Mouse (Mus musculus) liver, embryonic 12.5 days (tissue): ENCODE measurements around the gene Sim1. TPM values are rescaled to one million over a fixed set of nuclear protein-coding genes. Genes with fewer than 3 reads are reported as not detected.

Experiments used
- ATAC-seq: fragments of 200-750 bp; cut with Nextera tagmentation; 2 replicates; pipeline ENCODE4 v1.8.0; 2017; ENCODE audit warnings: moderate number of reproducible peaks, mild to moderate bottlenecking, moderate library complexity
- H3K27ac ChIP-seq: fragments of 300-500 bp; sonication (generic); 2 replicates; pipeline ENCODE4 v1.5.1; 2016; ENCODE audit warnings: mild to moderate bottlenecking
- H3K27me3 ChIP-seq: fragments of 300-500 bp; sonication (generic); replicated peaks from 2 replicates; pipeline ENCODE4 v1.6.1; 2016; ENCODE audit warnings: mild to moderate bottlenecking, moderate library complexity
- H3K36me3 ChIP-seq: fragments of 300-500 bp; sonication (generic); 2 replicates; pipeline ENCODE4 v1.6.1; 2016; ENCODE audit warnings: mild to moderate bottlenecking, moderate library complexity
- H3K4me1 ChIP-seq: fragments of 300-500 bp; sonication (generic); 2 replicates; pipeline ENCODE4 v1.6.1; 2016
- H3K4me2 ChIP-seq: fragments of 300-500 bp; sonication (generic); 2 replicates; pipeline ENCODE4 v1.6.1; 2016; ENCODE audit warnings: mild to moderate bottlenecking, moderate library complexity
- H3K4me3 ChIP-seq: fragments of 300-500 bp; sonication (generic); 2 replicates; pipeline ENCODE4 v1.5.1; 2016; ENCODE audit warnings: mild to moderate bottlenecking, moderate library complexity
- H3K9ac ChIP-seq: fragments of 300-500 bp; sonication (generic); 2 replicates; pipeline ENCODE4 v1.6.1; 2016; ENCODE audit warnings: mild to moderate bottlenecking, moderate library complexity
- H3K9me3 ChIP-seq: fragments of 300-500 bp; sonication (generic); replicated peaks from 2 replicates; pipeline ENCODE4 v1.6.1; 2016; ENCODE audit warnings: mild to moderate bottlenecking, moderate library complexity
- WGBS: fragments of 180-500 bp; shearing (Covaris S2); methylation state at CpG from one replicate; pipeline ENCODE4 v1.1.7; 2016; ENCODE audit not compliant: insufficient replicate concordance; 5-methylcytosine and 5-hydroxymethylcytosine counted together
- polyA plus RNA-seq: library from polyadenylated mRNA; unstranded; fragments of >200 nt; fragmentation: Nextera tagmentation; extraction: Ambion mirVana; gene quantifications from 2 replicates; pipeline ENCODE4 v1.2.1, GENCODE M21; 2016

Sim1 gene
- polyA plus RNA-seq, 1 experiment from 2014 or later, result not detected

GRCm38 (mm10) chr10:50903846-50904763, 9.6 kb downstream of the Sim1 start:
- H3K4me1 ChIP-seq, result no peaks in the 10 kb centered on the region
- no peak overlapping the region for H3K27ac ChIP-seq
- H3K36me3 ChIP-seq, result no peaks in the 10 kb centered on the region
- H3K9me3 ChIP-seq, result no peaks in the 10 kb centered on the region
- ATAC-seq, result no peak
- H3K9ac ChIP-seq, result no peak overlapping the region
- peaks cover 96% of the 10 kb centered on the region for H3K27me3 ChIP-seq
- WGBS, result 4% methylated on average over 26 of the region's 26 CpGs
- H3K4me3 ChIP-seq, result no peak overlapping the region
- H3K4me2 ChIP-seq, result no peak overlapping the region

GRCm38 (mm10) chr10:50904764-50905701, 10.5 kb downstream of the Sim1 start:
- H3K4me1 ChIP-seq, result no peaks in the 10 kb centered on the region
- no peak overlapping the region for H3K27ac ChIP-seq
- H3K27me3 ChIP-seq, result peaks cover 100% of the 10 kb centered on the region
- 10% methylated on average over 26 of the region's 29 CpGs for WGBS
- no peak overlapping the region for H3K9ac ChIP-seq
- no peak overlapping the region for H3K4me2 ChIP-seq
- H3K9me3 ChIP-seq, result no peaks in the 10 kb centered on the region
- ATAC-seq, result no peak
- no peaks in the 10 kb centered on the region for H3K36me3 ChIP-seq
- H3K4me3 ChIP-seq, result no peak overlapping the region

DNA sequence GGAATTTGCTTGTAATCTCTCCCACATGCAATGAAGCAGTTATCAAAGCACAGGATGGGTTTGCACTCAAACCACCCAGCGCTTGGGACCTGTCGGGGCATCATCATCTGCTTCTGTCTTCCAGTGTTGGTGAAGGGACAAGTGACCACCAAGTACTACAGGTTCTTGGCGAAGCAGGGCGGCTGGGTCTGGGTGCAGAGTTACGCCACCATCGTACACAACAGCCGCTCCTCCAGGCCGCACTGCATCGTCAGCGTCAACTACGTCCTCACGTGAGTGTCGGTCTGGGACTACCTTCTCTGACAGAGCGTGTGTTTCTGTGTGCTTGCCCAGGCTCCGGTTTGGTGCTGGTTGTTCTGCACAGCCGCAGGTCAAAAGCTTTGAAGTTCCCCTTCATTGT, 15.8 kb downstream of the Sim1 start:
- Histone ChIP-seq H3K9ac (no peak overlapping the region), H3K36me3 (no peaks in the 10 kb centered on the region), H3K4me1 (no peaks in the 10 kb centered on the region), H3K4me3 (peak overlapping the region; percentile 4; the same call in 1 of the 2 replicates), H3K27ac (no peak overlapping the region), H3K27me3 (peaks cover 73% of the 10 kb centered on the region), H3K9me3 (no peaks in the 10 kb centered on the region), H3K4me2 (peak overlapping the region; percentile 14; the same call in 1 of the 2 replicates)
- ATAC-seq, result no peak
- 5% methylated on average over 16 of the region's 16 CpGs for WGBS

DNA sequence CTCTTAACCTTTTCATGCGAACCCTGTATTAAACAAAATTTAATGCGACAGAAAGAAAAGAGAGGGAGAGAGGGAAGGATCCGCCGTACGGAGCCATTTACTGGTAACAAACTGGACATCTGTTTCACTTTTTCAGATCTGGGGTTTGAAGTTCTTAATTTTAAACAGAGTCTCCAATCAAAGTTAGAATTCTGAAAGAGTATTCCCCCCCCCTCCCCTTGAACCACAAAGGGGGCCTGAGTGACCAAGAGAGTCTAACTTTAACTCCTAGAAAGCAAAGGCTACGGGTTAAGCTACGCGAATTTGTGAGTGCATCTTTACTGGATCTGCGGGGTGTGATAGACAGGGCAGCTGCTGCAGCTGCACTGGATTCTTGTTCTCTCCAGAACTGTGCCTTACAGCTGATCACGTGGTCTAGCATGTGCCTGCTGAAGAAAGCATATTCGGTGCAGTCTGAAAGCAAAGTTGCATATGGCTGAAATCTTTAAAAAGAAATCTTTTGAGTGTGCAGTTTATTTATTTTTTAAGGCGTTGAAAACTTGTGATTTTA, 16.4 kb downstream of the Sim1 start:
- peaks cover 67% of the 10 kb centered on the region for H3K27me3 ChIP-seq
- no peak for ATAC-seq
- no peaks in the 10 kb centered on the region for H3K36me3 ChIP-seq
- H3K27ac ChIP-seq, result no peak overlapping the region
- H3K4me1 ChIP-seq, result no peaks in the 10 kb centered on the region
- H3K4me2 ChIP-seq, result peak overlapping the region; percentile 14; the same call in 1 of the 2 replicates
- 7% methylated on average over 12 of the region's 12 CpGs for WGBS
- no peaks in the 10 kb centered on the region for H3K9me3 ChIP-seq
- H3K9ac ChIP-seq, result no peak overlapping the region
- peak overlapping the region; percentile 4; the same call in 1 of the 2 replicates for H3K4me3 ChIP-seq

- Histone ChIP-seq H3K4me1 (no peaks in the 10 kb centered on the region), H3K4me2 (no peak overlapping the region), H3K27ac (no peak overlapping the region), H3K27me3 (peaks cover 24% of the 10 kb centered on the region), H3K4me3 (no peak overlapping the region), H3K9ac (no peak overlapping the region), H3K9me3 (no peaks in the 10 kb centered on the region), H3K36me3 (no peaks in the 10 kb centered on the region)
- 36% methylated on average over 2 of the region's 2 CpGs for WGBS
- no peak for ATAC-seq
Observed at GRCm38 (mm10) chr10:50915607-50916006, 21.1 kb downstream of the Sim1 start.

DNA sequence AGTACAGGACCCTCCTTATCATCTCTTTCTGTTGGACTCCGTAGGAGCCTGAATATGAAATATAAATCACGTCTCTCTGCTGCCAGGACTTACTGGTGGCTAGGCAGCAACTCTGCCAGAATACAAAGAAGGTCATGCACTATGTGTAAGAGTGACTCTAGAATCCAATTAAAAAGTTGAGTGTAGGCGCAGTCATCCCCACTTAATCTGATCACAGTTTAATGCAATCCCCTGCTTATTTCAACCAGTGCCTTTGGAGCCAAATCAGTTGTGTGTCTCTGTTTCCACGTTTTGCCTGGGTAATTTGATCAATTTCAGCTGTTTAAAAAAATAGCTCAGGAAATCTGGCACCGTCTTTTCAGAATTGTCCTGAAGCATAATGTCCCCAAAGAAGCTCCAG, 34.7 kb downstream of the Sim1 start:
- no peak overlapping the region for H3K4me3 ChIP-seq
- H3K36me3 ChIP-seq, result no peaks in the 10 kb centered on the region
- 58% methylated on average over 5 of the region's 5 CpGs for WGBS
- H3K4me2 ChIP-seq, result no peak overlapping the region
- H3K4me1 ChIP-seq, result no peaks in the 10 kb centered on the region
- no peak overlapping the region for H3K27ac ChIP-seq
- H3K9me3 ChIP-seq, result no peaks in the 10 kb centered on the region
- H3K27me3 ChIP-seq, result no peaks in the 10 kb centered on the region
- no peak overlapping the region for H3K9ac ChIP-seq
- no peak for ATAC-seq

- ATAC-seq, result no peak
- H3K4me3 ChIP-seq, result no peak overlapping the region
- no peaks in the 10 kb centered on the region for H3K9me3 ChIP-seq
- H3K27me3 ChIP-seq, result no peaks in the 10 kb centered on the region
- no peak overlapping the region for H3K9ac ChIP-seq
- no peaks in the 10 kb centered on the region for H3K36me3 ChIP-seq
- H3K27ac ChIP-seq, result no peak overlapping the region
- H3K4me1 ChIP-seq, result no peaks in the 10 kb centered on the region
- H3K4me2 ChIP-seq, result no peak overlapping the region
Observed at GRCm38 (mm10) chr10:50935673-50936072, 41.1 kb downstream of the Sim1 start.

DNA sequence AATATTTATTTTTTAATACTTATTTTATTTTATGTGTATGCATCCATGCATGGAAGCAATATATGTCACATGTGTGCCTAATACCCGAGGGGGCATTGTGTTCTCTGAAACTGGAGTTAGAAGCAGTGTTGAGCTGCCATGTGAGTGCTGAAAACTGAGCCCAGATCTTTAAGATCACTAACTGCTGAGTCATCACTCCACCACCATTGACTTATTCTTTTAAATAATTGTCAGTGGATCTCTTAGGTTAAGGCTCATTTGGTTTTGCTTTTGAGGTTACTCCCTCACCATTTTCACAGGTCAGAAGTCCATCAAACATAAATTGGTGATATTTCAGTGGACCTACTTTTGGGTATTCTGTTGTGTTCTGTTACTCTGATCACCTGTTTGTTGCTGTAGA, 79.1 kb downstream of the Sim1 start:
- Histone ChIP-seq H3K9ac (no peak overlapping the region), H3K36me3 (no peaks in the 10 kb centered on the region), H3K4me1 (no peaks in the 10 kb centered on the region), H3K4me2 (no peak overlapping the region), H3K9me3 (no peaks in the 10 kb centered on the region), H3K4me3 (no peak overlapping the region), H3K27me3 (no peaks in the 10 kb centered on the region), H3K27ac (no peak overlapping the region)
- WGBS, result 54% methylated on average over 1 of the region's 1 CpGs
- no peak for ATAC-seq

DNA sequence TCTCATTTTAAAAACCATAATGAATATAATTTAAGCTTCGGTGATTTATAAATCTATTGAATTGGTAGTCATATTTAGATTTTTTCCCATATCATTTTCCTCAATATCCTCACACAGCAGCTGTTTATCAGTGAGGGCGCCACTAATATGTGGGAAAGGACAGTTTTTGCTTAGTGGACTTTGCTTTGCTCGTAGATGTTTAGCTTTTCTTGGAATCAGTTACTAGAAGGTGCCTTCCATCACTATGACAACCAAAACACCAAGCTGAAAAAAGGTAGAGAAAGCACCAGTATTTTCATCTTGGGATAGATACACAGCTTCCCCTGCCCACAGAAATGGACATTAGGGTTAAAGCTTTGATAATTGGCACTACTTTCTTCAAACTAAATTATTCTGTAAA, 87.3 kb downstream of the Sim1 start:
- no peaks in the 10 kb centered on the region for H3K4me1 ChIP-seq
- no peak overlapping the region for H3K9ac ChIP-seq
- H3K36me3 ChIP-seq, result no peaks in the 10 kb centered on the region
- no peak for ATAC-seq
- 69% methylated on average over 3 of the region's 3 CpGs for WGBS
- no peak overlapping the region for H3K4me3 ChIP-seq
- no peaks in the 10 kb centered on the region for H3K9me3 ChIP-seq
- H3K27ac ChIP-seq, result no peak overlapping the region
- no peak overlapping the region for H3K4me2 ChIP-seq
- no peaks in the 10 kb centered on the region for H3K27me3 ChIP-seq

- ATAC-seq, result no peak
- no peak overlapping the region for H3K4me2 ChIP-seq
- H3K4me3 ChIP-seq, result no peak overlapping the region
- no peaks in the 10 kb centered on the region for H3K4me1 ChIP-seq
- 79% methylated on average over 4 of the region's 4 CpGs for WGBS
- H3K9me3 ChIP-seq, result no peaks in the 10 kb centered on the region
- H3K27ac ChIP-seq, result no peak overlapping the region
- H3K27me3 ChIP-seq, result no peaks in the 10 kb centered on the region
- H3K9ac ChIP-seq, result no peak overlapping the region
- H3K36me3 ChIP-seq, result no peaks in the 10 kb centered on the region
Observed at GRCm38 (mm10) chr10:50983620-50984019, 89.1 kb downstream of the Sim1 start.

DNA sequence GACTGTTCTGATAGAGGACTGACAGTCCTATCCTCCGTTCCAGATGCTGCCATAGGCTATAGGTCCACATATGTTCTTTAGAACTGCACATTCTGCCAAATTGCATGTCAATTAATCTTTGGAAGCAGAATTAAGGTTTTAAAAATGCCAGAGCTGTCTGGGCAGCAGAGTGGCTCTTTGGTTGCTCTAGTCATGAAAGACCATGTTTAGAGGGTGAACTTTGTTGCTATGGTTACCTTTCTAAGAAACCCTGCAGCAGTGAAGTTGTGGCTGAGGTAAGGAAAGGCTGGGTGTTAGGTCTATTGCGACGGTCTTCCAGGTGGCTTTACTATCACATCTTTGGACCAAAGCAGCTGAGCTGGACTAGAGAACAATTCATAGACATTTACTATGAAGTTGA, 113.2 kb downstream of the Sim1 start:
- Histone ChIP-seq H3K4me2 (no peak overlapping the region), H3K27ac (no peak overlapping the region), H3K36me3 (no peaks in the 10 kb centered on the region), H3K4me3 (no peak overlapping the region), H3K4me1 (no peaks in the 10 kb centered on the region), H3K9me3 (no peaks in the 10 kb centered on the region), H3K27me3 (no peaks in the 10 kb centered on the region), H3K9ac (no peak overlapping the region)
- 60% methylated on average over 3 of the region's 3 CpGs for WGBS
- no peak for ATAC-seq
